Comparison of ENCODE assay signal across 12 mouse cellular contexts in genomic region chr2:93432600-93433389, GRCm38 (mm10). TPM values are rescaled to one million over a fixed set of nuclear protein-coding genes. Genes with fewer than 3 reads are reported as not detected.
DNase-seq lines count a peak whose midpoint lies in the region; ATAC-seq and TF ChIP-seq lines count a peak whose summit lies in the region.
"Had no signal": no experiment of that assay in that cellular context is flagged by ENCODE, and none has a peak within 500 bp of the region (broad histone marks: within the 10 kb centered on the region; RNA-seq: fewer than 3 reads in every experiment).

No protein-coding gene starts in this region.

- TF ChIP-seq CTCF in midbrain, postnatal 0 days (IDR thresholded peaks at IDR 0.05), result no peak

- DNase-seq in kidney, adult 8-10 months, result peak; percentile 49 to 50
- DNase-seq in midbrain, postnatal 0 days (ENCODE audit: low spot score), result peak; percentile 19
- DNase-seq in kidney, postnatal 14 days, result peak; percentile 41
- DNase-seq in telencephalon, adult 2 months (ENCODE audit: low read depth, low spot score), result peak; percentile 43
- DNase-seq in thymus, postnatal 14 days, result no peak
- DNase-seq: thymus, postnatal 36 days had no signal

- H3K9me3 ChIP-seq in kidney, embryonic 15.5 days (replicated peaks), result no peaks in the 10 kb centered on the region
- H3K9me3 ChIP-seq in midbrain, postnatal 0 days (ENCODE audit: low read length), result no peaks in the 10 kb centered on the region
- no peaks in the 10 kb centered on the region for H3K9me3 ChIP-seq in midbrain, embryonic 16.5 days (replicated peaks; ENCODE audit: control insufficient read depth, low read length, poor library complexity, severe bottlenecking)
- H3K9me3 ChIP-seq: G1E; heart, embryonic 10.5 days; limb, embryonic 15.5 days had no signal

- H3K9ac ChIP-seq in kidney, embryonic 15.5 days, result no peak overlapping the region
- no peak overlapping the region for H3K9ac ChIP-seq in midbrain, postnatal 0 days (replicated peaks; ENCODE audit: low read length, poor library complexity, severe bottlenecking)
- H3K9ac ChIP-seq in midbrain, embryonic 16.5 days (ENCODE audit: low read depth, low read length), result no peak overlapping the region
- H3K9ac ChIP-seq: limb, embryonic 15.5 days had no signal

- ATAC-seq in kidney, embryonic 15.5 days (replicated peaks; ENCODE audit: low FRiP score), result no peak
- ATAC-seq in midbrain, postnatal 0 days (ENCODE audit: low FRiP score), result no peak
- no peak for ATAC-seq in midbrain, embryonic 16.5 days
- ATAC-seq: hindbrain, embryonic 16.5 days had no signal

- H3K27ac ChIP-seq in kidney, embryonic 15.5 days, result no peak overlapping the region
- H3K27ac ChIP-seq in midbrain, postnatal 0 days (ENCODE audit: low read depth, low read length), result no peak overlapping the region
- H3K27ac ChIP-seq in midbrain, embryonic 16.5 days (ENCODE audit: low read length), result no peak overlapping the region
- H3K27ac ChIP-seq: heart, embryonic 10.5 days; limb, embryonic 15.5 days had no signal

- no peaks in the 10 kb centered on the region for H3K27me3 ChIP-seq in kidney, embryonic 15.5 days
- no peaks in the 10 kb centered on the region for H3K27me3 ChIP-seq in midbrain, postnatal 0 days (ENCODE audit: insufficient read depth, low read length)
- H3K27me3 ChIP-seq in midbrain, embryonic 16.5 days (ENCODE audit: control insufficient read depth, insufficient read depth, low read depth, low read length), result no peaks in the 10 kb centered on the region
- H3K27me3 ChIP-seq: limb, embryonic 15.5 days had no signal

- H3K4me2 ChIP-seq in kidney, embryonic 15.5 days, result no peak overlapping the region
- H3K4me2 ChIP-seq in midbrain, postnatal 0 days (ENCODE audit: low read depth, low read length, poor library complexity, severe bottlenecking), result no peak overlapping the region
- H3K4me2 ChIP-seq in midbrain, embryonic 16.5 days (ENCODE audit: low read length), result no peak overlapping the region
- H3K4me2 ChIP-seq: limb, embryonic 15.5 days had no signal

- peaks cover 16% of the 10 kb centered on the region; the same call in 1 of the 2 replicates for H3K4me1 ChIP-seq in kidney, embryonic 15.5 days
- no peaks in the 10 kb centered on the region for H3K4me1 ChIP-seq in midbrain, postnatal 0 days (ENCODE audit: insufficient read depth, low read length)
- no peaks in the 10 kb centered on the region for H3K4me1 ChIP-seq in midbrain, embryonic 16.5 days (ENCODE audit: control insufficient read depth, insufficient read depth, low read length)

- H3K4me3 ChIP-seq in kidney, embryonic 15.5 days (replicated peaks), result no peak overlapping the region
- no peak overlapping the region for H3K4me3 ChIP-seq in midbrain, postnatal 0 days (ENCODE audit: low read depth, low read length)
- H3K4me3 ChIP-seq in midbrain, embryonic 16.5 days (ENCODE audit: low read depth, low read length), result no peak overlapping the region
- H3K4me3 ChIP-seq: heart, embryonic 10.5 days; limb, embryonic 15.5 days had no signal

- 77% methylated on average over 6 of the region's 6 CpGs for WGBS in kidney, embryonic 15.5 days
- WGBS in midbrain, postnatal 0 days, result 79% methylated on average over 6 of the region's 6 CpGs
- 81% methylated on average over 6 of the region's 6 CpGs for WGBS in midbrain, embryonic 16.5 days

- H3K36me3 ChIP-seq in kidney, embryonic 15.5 days, result peaks cover 6% of the 10 kb centered on the region; the same call in 1 of the 2 replicates
- no peaks in the 10 kb centered on the region for H3K36me3 ChIP-seq in midbrain, postnatal 0 days (ENCODE audit: insufficient read depth, low read length)
- no peaks in the 10 kb centered on the region for H3K36me3 ChIP-seq in midbrain, embryonic 16.5 days (ENCODE audit: control insufficient read depth, insufficient read depth, low read length)
- H3K36me3 ChIP-seq: G1E; limb, embryonic 15.5 days had no signal

RNA-seq across cellular contexts. Expression of gene Cd82, which starts 30.1 kb away (rescaled TPM):
- polyA plus RNA-seq in kidney, embryonic 15.5 days (2015; fragmentation: Nextera tagmentation; extraction: Ambion mirVana), result 47.8 and 49.4 TPM in 2 replicates
- 9.2 and 11.4 TPM in 2 replicates for total RNA-seq in midbrain, postnatal 0 days (2014; rRNA removed)
- polyA plus RNA-seq in midbrain, postnatal 0 days (2015; fragmentation: Nextera tagmentation; extraction: Ambion mirVana), result 14.5 and 14.8 TPM in 2 replicates
- polyA plus RNA-seq in midbrain, embryonic 16.5 days (2015; fragmentation: Nextera tagmentation; extraction: Ambion mirVana), result 19.5 and 22.1 TPM in 2 replicates
